In the genomic region with DNA sequence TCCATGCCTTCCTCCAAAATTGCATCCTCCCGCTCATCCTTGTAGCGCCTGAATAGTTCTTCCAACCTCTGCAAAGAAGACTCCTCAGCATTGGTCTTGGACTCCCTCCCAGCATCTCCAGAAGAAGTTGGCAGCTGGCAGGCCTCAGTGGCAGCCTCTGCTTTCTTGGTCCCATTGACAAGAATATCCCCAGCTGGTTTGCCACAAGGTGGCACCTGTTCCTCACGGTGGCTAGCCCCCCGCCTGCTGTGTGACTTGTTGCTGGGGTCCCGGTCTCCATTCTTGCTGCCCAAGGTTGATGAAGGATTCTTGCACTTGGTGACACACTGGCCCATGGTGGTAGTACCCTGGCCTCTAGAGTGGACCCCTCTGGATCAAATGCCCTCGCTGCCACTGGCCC, we compare ENCODE assay signal across 10 mouse cellular contexts. TPM values are rescaled to one million over a fixed set of nuclear protein-coding genes. Genes with fewer than 3 reads are reported as not detected.
A peak's percentile ranks its signal among the peaks of the same experiment; 100 is the strongest.
DNase-seq lines count a peak whose midpoint lies in the region; TF ChIP-seq lines count a peak whose summit lies in the region.
"Had no signal": no experiment of that assay in that cellular context is flagged by ENCODE, and none has a peak within 500 bp of the region (broad histone marks: within the 10 kb centered on the region; RNA-seq: fewer than 3 reads in every experiment).

No protein-coding gene starts in this region.

- H3K27ac ChIP-seq in left cerebral cortex, adult 2 months: no peak overlapping the region
- H3K27ac ChIP-seq: embryonic facial prominence, embryonic 15.5 days had no signal

- TF ChIP-seq CTCF in left cerebral cortex, adult 2 months (IDR thresholded peaks at IDR 0.05): peak; percentile 41

- intact Hi-C loops in left cerebral cortex, adult 2 months (cut with DNase I): no loop called here

- no peak overlapping the region for H3K4me3 ChIP-seq in left cerebral cortex, adult 2 months
- H3K4me3 ChIP-seq: embryonic facial prominence, embryonic 15.5 days had no signal

- peak; percentile 12 for DNase-seq in embryo, embryonic 11 days
- DNase-seq in embryo, embryonic 9.5 days (ENCODE audit: extremely low spot score): no peak
- peak in 1 of 2 experiments; percentile 12 for DNase-seq in left cerebral cortex, adult 2 months (ENCODE audit: extremely low spot score in 1 of 2, low spot score in 2 of 2)
- no peak for DNase-seq in left cerebral cortex, adult 9 months (ENCODE audit: low spot score in 2 of 2)
- DNase-seq in R1 (ENCODE audit: low read depth, low spot score): peak; percentile 19
- peak; percentile 19 to 31 for DNase-seq in lung, postnatal 4 days
- no peak for DNase-seq in ovary, postnatal 36 days (ENCODE audit: low spot score)
- no peak for DNase-seq in heart, adult 11 months
- DNase-seq: gastrocnemius, postnatal 10 days had no signal

RNA-seq across cellular contexts. Expression of a gene that starts 36.2 kb away (rescaled TPM):
- total RNA-seq in left cerebral cortex, adult 2 months (2021): 10 to 100 TPM; 13.2 to 14.4 TPM

RNA-seq across cellular contexts. Expression of a gene that starts 36.6 kb away (rescaled TPM):
- total RNA-seq in left cerebral cortex, adult 2 months (2021): 10 to 100 TPM; 33.4 to 35.4 TPM

Comparison
In these comparisons a context has a peak if more than half of its experiments do, and no peak if none do; other contexts are left out.
1. DNase-seq: peak in embryo, embryonic 11 days (single experiment), R1 (single experiment) and lung, postnatal 4 days (2 of 2); none in embryo, embryonic 9.5 days (single experiment), left cerebral cortex, adult 9 months (0 of 2), ovary, postnatal 36 days (single experiment) and heart, adult 11 months (single experiment).